Mouse (Mus musculus) brain, adult 2 months (tissue): ENCODE results near the gene Aldh1b1.

Source experiments
- DNase-seq: peaks from one replicate; pipeline ENCODE4 v3.0.0; 2011; ENCODE audit warnings: low read depth, low spot score

Aldh1b1 gene

GRCm38 (mm10) chr4:45783671-45784070, 15.2 kb upstream of the Aldh1b1 start:
- no peak for DNase-seq

GRCm38 (mm10) chr4:45785959-45786358, 12.9 kb upstream of the Aldh1b1 start:
- no peak for DNase-seq

GRCm38 (mm10) chr4:45786674-45787073, 12.1 kb upstream of the Aldh1b1 start:
- DNase-seq = no peak

- DNase-seq = no peak
Observed at GRCm38 (mm10) chr4:45788446-45789081, 10.3 kb upstream of the Aldh1b1 start.

- peak; percentile 95 for DNase-seq
Observed at GRCm38 (mm10) chr4:45789263-45789958, 9.4 kb upstream of the Aldh1b1 start.

GRCm38 (mm10) chr4:45790018-45790417, 8.8 kb upstream of the Aldh1b1 start:
- no peak for DNase-seq

GRCm38 (mm10) chr4:45795191-45795811, 3.5 kb upstream of the Aldh1b1 start:
- DNase-seq = no peak

- DNase-seq = no peak
Observed at GRCm38 (mm10) chr4:45796760-45797159, 2.1 kb upstream of the Aldh1b1 start.

- no peak for DNase-seq
Observed at GRCm38 (mm10) chr4:45799956-45800537, 1.2 kb downstream of the Aldh1b1 start.

- DNase-seq = no peak
Observed at GRCm38 (mm10) chr4:45802900-45803299, 4.1 kb downstream of the Aldh1b1 start.

- DNase-seq = no peak
Observed at GRCm38 (mm10) chr4:45808034-45808433, 9.2 kb downstream of the Aldh1b1 start.

GRCm38 (mm10) chr4:45811250-45811649, 12.4 kb downstream of the Aldh1b1 start:
- no peak for DNase-seq

- peak; percentile 54 for DNase-seq
Observed at GRCm38 (mm10) chr4:45815542-45815941, 16.7 kb downstream of the Aldh1b1 start.

- DNase-seq = no peak
Observed at GRCm38 (mm10) chr4:45818814-45819207, 20.0 kb downstream of the Aldh1b1 start.

GRCm38 (mm10) chr4:45819208-45819931, 20.5 kb downstream of the Aldh1b1 start:
- DNase-seq = peak; percentile 70

GRCm38 (mm10) chr4:45820074-45820830, 21.4 kb downstream of the Aldh1b1 start:
- DNase-seq = peak; percentile 67

- no peak for DNase-seq
Observed at GRCm38 (mm10) chr4:45821995-45822394, 23.2 kb downstream of the Aldh1b1 start.

- peak; percentile 10 for DNase-seq
Observed at GRCm38 (mm10) chr4:45822781-45823575, 24.2 kb downstream of the Aldh1b1 start.

GRCm38 (mm10) chr4:45824049-45824760, 25.4 kb downstream of the Aldh1b1 start:
- DNase-seq = no peak
